Mouse (Mus musculus): Measurements from ENCODE around the gene Selenok. TPM values are rescaled to one million over a fixed set of nuclear protein-coding genes. Genes with fewer than 3 reads are reported as not detected.

Gene Selenok
- total RNA-seq, 2 experiments from 2014 or later: 118 to 119 TPM

Small RNAs within 50 kb of the gene (microRNA-seq; reads per million reads assigned to microRNA genes)
- not detected for gene Mir6947

Other genes with a start within 250 kb of the Selenok start
- 1 to 10 TPM; 2.9 to 4.5 TPM for gene Cacna2d3, start 246.4 kb upstream of the Selenok start, total RNA-seq (2021)
- 10 to 100 TPM; 54.3 to 58.7 TPM for gene Actr8, start 10.0 kb downstream of the Selenok start, total RNA-seq (2021)
- gene Il17rb, start 40.6 kb downstream of the Selenok start, total RNA-seq (2021): 1 to 10 TPM; 1.6 to 2.0 TPM
- 10 to 100 TPM; 12.2 to 16.6 TPM for gene Chdh, start 40.7 kb downstream of the Selenok start, total RNA-seq (2021)

Measured in adrenal gland, postnatal 36 days (tissue).